Mouse (Mus musculus) neural tube, embryonic 11.5 days (tissue): Measurements from ENCODE around the gene Tnnt3. TPM values are rescaled to one million over a fixed set of nuclear protein-coding genes. Genes with fewer than 3 reads are reported as not detected.
A peak's percentile ranks its signal among the peaks of the same experiment; 100 is the strongest.

Experiments
- ATAC-seq: fragments of 200-750 bp; cut with Nextera tagmentation; 2 replicates; pipeline ENCODE4 v1.8.0; 2017; ENCODE audit warnings: moderate number of reproducible peaks, mild to moderate bottlenecking, moderate TSS enrichment, moderate library complexity; ENCODE audit not compliant: insufficient read depth, low FRiP score, low TSS enrichment
- DNase-seq: peaks from one replicate; pipeline ENCODE4 v3.0.0-alpha.2; 2015; ENCODE audit warnings: low spot score
- H3K27ac ChIP-seq: fragments of 300-500 bp; sonication (generic); 2 replicates; pipeline ENCODE4 v1.5.1; 2014; ENCODE audit warnings: low read depth, mild to moderate bottlenecking, low read length
- H3K27me3 ChIP-seq: fragments of 300-500 bp; sonication (generic); 2 replicates; pipeline ENCODE4 v1.6.1; 2014; ENCODE audit warnings: mild to moderate bottlenecking, low read length, mixed read lengths; ENCODE audit not compliant: control insufficient read depth, insufficient read depth
- H3K36me3 ChIP-seq: fragments of 300-500 bp; sonication (generic); 2 replicates; pipeline ENCODE4 v1.6.1; 2014; ENCODE audit warnings: mild to moderate bottlenecking, low read length, moderate library complexity, mixed read lengths; ENCODE audit not compliant: control insufficient read depth, insufficient read depth
- H3K4me1 ChIP-seq: fragments of 300-500 bp; sonication (generic); 2 replicates; pipeline ENCODE4 v1.6.1; 2014; ENCODE audit warnings: low read length, mixed read lengths; ENCODE audit not compliant: control insufficient read depth, insufficient read depth
- H3K4me2 ChIP-seq: fragments of 300-500 bp; sonication (generic); 2 replicates; pipeline ENCODE4 v1.6.1; 2014; ENCODE audit warnings: low read depth, mild to moderate bottlenecking, moderate library complexity
- H3K4me3 ChIP-seq: fragments of 300-500 bp; sonication (generic); 2 replicates; pipeline ENCODE4 v1.5.1; 2014; ENCODE audit warnings: low read depth, low read length
- H3K9ac ChIP-seq: fragments of 300-500 bp; sonication (generic); 2 replicates; pipeline ENCODE4 v1.6.1; 2014; ENCODE audit warnings: mild to moderate bottlenecking, low read length
- H3K9me3 ChIP-seq: fragments of 300-500 bp; sonication (generic); 2 replicates; pipeline ENCODE4 v1.6.1; 2016; ENCODE audit warnings: low read length; ENCODE audit not compliant: control insufficient read depth
- WGBS: fragments of 180-500 bp; shearing (Covaris S2); extraction: QIAGEN DNeasy Blood & Tissue Kit; methylation state at CpG from one replicate; pipeline ENCODE4 v1.1.7; 2014; 5-methylcytosine and 5-hydroxymethylcytosine counted together
- polyA plus RNA-seq: library from polyadenylated mRNA; unstranded; fragments of >200 nt; fragmentation: Nextera tagmentation; extraction: Ambion mirVana; gene quantifications from 2 replicates; pipeline ENCODE4 v1.2.1, GENCODE M21; 2014

The Tnnt3 gene
- polyA plus RNA-seq, 1 experiment from 2014 or later = 6.5 TPM

GRCm38 (mm10) chr7:142522352-142522751, 23.7 kb downstream of the Tnnt3 start:
- no peaks in the 10 kb centered on the region for H3K27me3 ChIP-seq
- no peaks in the 10 kb centered on the region for H3K36me3 ChIP-seq
- peaks cover 20% of the 10 kb centered on the region for H3K4me1 ChIP-seq
- 21% methylated on average over 4 of the region's 4 CpGs for WGBS
- no peaks in the 10 kb centered on the region for H3K9me3 ChIP-seq
- peak; percentile 44 for DNase-seq
- 0 out of 2 replicates have a peak overlapping the region, but pooled peaks have one; percentile 11 for H3K27ac ChIP-seq
- no peak overlapping the region for H3K4me3 ChIP-seq
- H3K4me2 ChIP-seq = no peak overlapping the region
- no peak for ATAC-seq
- no peak overlapping the region for H3K9ac ChIP-seq

- H3K27me3 ChIP-seq = no peaks in the 10 kb centered on the region
- no peak overlapping the region for H3K9ac ChIP-seq
- no peak overlapping the region for H3K4me2 ChIP-seq
- peak overlapping the region; percentile 54 for H3K27ac ChIP-seq
- peaks cover 20% of the 10 kb centered on the region for H3K4me1 ChIP-seq
- H3K4me3 ChIP-seq = no peak overlapping the region
- H3K36me3 ChIP-seq = no peaks in the 10 kb centered on the region
- ATAC-seq = no peak
- H3K9me3 ChIP-seq = no peaks in the 10 kb centered on the region
- 14% methylated on average over 17 of the region's 17 CpGs for WGBS
- DNase-seq = peak; percentile 46
Measured at GRCm38 (mm10) chr7:142523200-142523990, 24.8 kb downstream of the Tnnt3 start.

- no peak overlapping the region for H3K4me2 ChIP-seq
- 27% methylated on average over 13 of the region's 13 CpGs for WGBS
- H3K9me3 ChIP-seq = no peaks in the 10 kb centered on the region
- no peak overlapping the region for H3K9ac ChIP-seq
- DNase-seq (peak; percentile 37), ATAC-seq (no peak)
- peak overlapping the region; percentile 23 for H3K27ac ChIP-seq
- H3K27me3 ChIP-seq = no peaks in the 10 kb centered on the region
- peaks cover 20% of the 10 kb centered on the region for H3K4me1 ChIP-seq
- H3K4me3 ChIP-seq = no peak overlapping the region
- no peaks in the 10 kb centered on the region for H3K36me3 ChIP-seq
Measured at GRCm38 (mm10) chr7:142525342-142526178, 26.9 kb downstream of the Tnnt3 start.

- no peaks in the 10 kb centered on the region for H3K9me3 ChIP-seq
- no peaks in the 10 kb centered on the region for H3K27me3 ChIP-seq
- H3K9ac ChIP-seq = no peak overlapping the region
- H3K4me1 ChIP-seq = peaks cover 23% of the 10 kb centered on the region
- ATAC-seq (no peak), DNase-seq (no peak)
- H3K27ac ChIP-seq = no peak overlapping the region
- no peaks in the 10 kb centered on the region for H3K36me3 ChIP-seq
- no peak overlapping the region for H3K4me2 ChIP-seq
- no peak overlapping the region for H3K4me3 ChIP-seq
- WGBS = 61% methylated on average over 10 of the region's 10 CpGs
Measured at GRCm38 (mm10) chr7:142529350-142529749, 30.7 kb downstream of the Tnnt3 start.

GRCm38 (mm10) chr7:142531973-142532521, 33.4 kb downstream of the Tnnt3 start:
- H3K27ac ChIP-seq = no peak overlapping the region
- H3K4me2 ChIP-seq = no peak overlapping the region
- no peaks in the 10 kb centered on the region for H3K27me3 ChIP-seq
- ATAC-seq = peak; percentile 8; the same call in 1 of the 2 replicates
- H3K4me1 ChIP-seq = peaks cover 17% of the 10 kb centered on the region; the same call in 1 of the 2 replicates
- H3K36me3 ChIP-seq = no peaks in the 10 kb centered on the region
- H3K9me3 ChIP-seq = no peaks in the 10 kb centered on the region
- DNase-seq = no peak
- no peak overlapping the region for H3K4me3 ChIP-seq
- WGBS = 76% methylated on average over 4 of the region's 4 CpGs
- no peak overlapping the region for H3K9ac ChIP-seq

DNA sequence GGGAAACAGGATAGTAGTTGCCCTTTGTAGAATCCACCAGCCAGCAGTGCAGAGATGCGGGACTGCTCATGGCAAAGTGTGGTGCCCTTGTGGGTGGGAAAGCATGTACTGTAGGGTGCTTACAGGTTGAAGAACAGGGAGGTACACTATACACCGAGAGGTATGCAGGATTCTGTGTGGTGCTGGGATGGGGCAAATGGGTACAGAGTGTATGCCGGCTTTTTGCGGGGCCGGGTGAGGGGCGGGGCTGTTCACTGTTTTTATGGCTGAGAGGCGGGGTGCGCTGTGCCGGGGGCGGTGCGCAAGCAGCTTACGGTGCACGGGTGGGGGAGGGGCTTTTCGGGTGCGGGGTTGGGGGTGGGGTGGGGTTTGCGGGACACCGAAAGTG, 34.0 kb downstream of the Tnnt3 start, which contains the start of gene Mrpl23:
Mrpl23 (plus strand) TSS at position 16 of the 388 bp plus-strand sequence.
- H3K9ac ChIP-seq = peak within 1 kb of the TSS; percentile 74
- no peaks in the 10 kb centered on the region for H3K27me3 ChIP-seq
- H3K4me3 ChIP-seq = peak within 1 kb of the TSS; percentile 58
- ATAC-seq = peak; percentile 64
- WGBS = 6% methylated on average over 15 of the region's 17 CpGs
- H3K36me3 ChIP-seq = no peaks in the 10 kb centered on the region
- peak within 1 kb of the TSS; percentile 67 for H3K27ac ChIP-seq
- H3K4me2 ChIP-seq = peak within 1 kb of the TSS; percentile 56
- peaks cover 17% of the 10 kb centered on the region; the same call in 1 of the 2 replicates for H3K4me1 ChIP-seq
- no peak for DNase-seq
- H3K9me3 ChIP-seq = no peaks in the 10 kb centered on the region

GRCm38 (mm10) chr7:142533059-142533855, 34.6 kb downstream of the Tnnt3 start:
- H3K36me3 ChIP-seq = no peaks in the 10 kb centered on the region
- H3K9ac ChIP-seq = peak overlapping the region; percentile 74
- H3K9me3 ChIP-seq = no peaks in the 10 kb centered on the region
- peak overlapping the region; percentile 56 for H3K4me2 ChIP-seq
- H3K4me1 ChIP-seq = peaks cover 18% of the 10 kb centered on the region
- H3K4me3 ChIP-seq = peak overlapping the region; percentile 58
- DNase-seq (peak; percentile 87), ATAC-seq (peak; percentile 92)
- H3K27me3 ChIP-seq = no peaks in the 10 kb centered on the region
- peak overlapping the region; percentile 67 for H3K27ac ChIP-seq
- 2% methylated on average over 41 of the region's 44 CpGs for WGBS

- DNase-seq (no peak), ATAC-seq (no peak)
- H3K36me3 ChIP-seq = no peaks in the 10 kb centered on the region; the same call in 1 of the 2 replicates
- H3K4me2 ChIP-seq = no peak overlapping the region
- no peak overlapping the region for H3K4me3 ChIP-seq
- H3K4me1 ChIP-seq = peaks cover 32% of the 10 kb centered on the region
- H3K27me3 ChIP-seq = no peaks in the 10 kb centered on the region
- H3K27ac ChIP-seq = no peak overlapping the region
- no peak overlapping the region; the same call in 1 of the 2 replicates for H3K9ac ChIP-seq
- no peaks in the 10 kb centered on the region for H3K9me3 ChIP-seq
- 85% methylated on average over 4 of the region's 4 CpGs for WGBS
Measured at GRCm38 (mm10) chr7:142535116-142535515, 36.5 kb downstream of the Tnnt3 start.
